Comparison of ENCODE assay signal across 11 mouse cellular contexts in genomic region chr5:93265164-93265800, GRCm38 (mm10). TPM values are rescaled to one million over a fixed set of nuclear protein-coding genes. Genes with fewer than 3 reads are reported as not detected.
DNase-seq lines count a peak whose midpoint lies in the region; ATAC-seq and TF ChIP-seq lines count a peak whose summit lies in the region.
"Had no signal": no experiment of that assay in that cellular context is flagged by ENCODE, and none has a peak within 500 bp of the region (broad histone marks: within the 10 kb centered on the region; RNA-seq: fewer than 3 reads in every experiment).

No protein-coding gene starts in this region.

- no peak for TF ChIP-seq EP300 in heart, postnatal 0 days (IDR thresholded peaks at IDR 0.05; ENCODE audit: low read depth)

- no peaks in the 10 kb centered on the region for H3K27me3 ChIP-seq in heart, embryonic 10.5 days (ENCODE audit: insufficient read depth, poor library complexity, severe bottlenecking)
- H3K27me3 ChIP-seq in heart, postnatal 0 days (ENCODE audit: control insufficient read depth, insufficient read depth, low read length), result no peaks in the 10 kb centered on the region
- no peaks in the 10 kb centered on the region for H3K27me3 ChIP-seq in hindbrain, postnatal 0 days (ENCODE audit: insufficient read depth, low read length)

- no peak overlapping the region for H3K9ac ChIP-seq in heart, postnatal 0 days (replicated peaks; ENCODE audit: low read depth, low read length)
- no peak overlapping the region for H3K9ac ChIP-seq in hindbrain, postnatal 0 days (replicated peaks; ENCODE audit: low read length)

- WGBS in heart, embryonic 10.5 days, result 80% methylated on average over 7 of the region's 7 CpGs
- WGBS in heart, postnatal 0 days, result 64% methylated on average over 7 of the region's 7 CpGs
- WGBS in hindbrain, postnatal 0 days, result 84% methylated on average over 7 of the region's 7 CpGs

- no peak for DNase-seq in heart, embryonic 10.5 days (ENCODE audit: low spot score)
- no peak for DNase-seq in heart, postnatal 36 days
- peak; percentile 77 to 79 for DNase-seq in B cell, adult 2 months
- DNase-seq in heart, postnatal 0 days (ENCODE audit: low spot score), result no peak
- DNase-seq in lung, postnatal 36 days, result peak; percentile 21
- DNase-seq in neural tube, embryonic 10.5 days (ENCODE audit: extremely low spot score, low spot score), result no peak
- DNase-seq in hindbrain, postnatal 0 days (ENCODE audit: low spot score), result no peak

- H3K27ac ChIP-seq in heart, embryonic 10.5 days, result peak overlapping the region; percentile 53; the same call in 1 of the 2 replicates
- peak overlapping the region; percentile 74; the same call in 1 of the 2 replicates for H3K27ac ChIP-seq in heart, postnatal 0 days (ENCODE audit: low read depth)
- no peak overlapping the region for H3K27ac ChIP-seq in hindbrain, postnatal 0 days

- no peak for ATAC-seq in heart, postnatal 0 days (ENCODE audit: insufficient read depth, low read depth)
- ATAC-seq in hindbrain, postnatal 0 days, result no peak
- ATAC-seq in activated CD4-positive, CD25-positive, alpha-beta regulatory T cell, adult 4 months, result no peak
- ATAC-seq: forebrain, embryonic 16.5 days; inflammation-experienced regulatory T-cells, adult 6 months had no signal

- H3K4me1 ChIP-seq in heart, embryonic 10.5 days, result peaks cover 24% of the 10 kb centered on the region; the same call in 1 of the 2 replicates
- peaks cover 13% of the 10 kb centered on the region for H3K4me1 ChIP-seq in heart, postnatal 0 days (ENCODE audit: control insufficient read depth, insufficient read depth)
- peaks cover 4% of the 10 kb centered on the region; the same call in 1 of the 2 replicates for H3K4me1 ChIP-seq in hindbrain, postnatal 0 days (ENCODE audit: insufficient read depth, low read length)

- no peak overlapping the region for H3K4me3 ChIP-seq in heart, embryonic 10.5 days
- no peak overlapping the region for H3K4me3 ChIP-seq in heart, postnatal 0 days (ENCODE audit: low read depth, low read length)
- H3K4me3 ChIP-seq in hindbrain, postnatal 0 days (ENCODE audit: low read length), result no peak overlapping the region

- intact Hi-C loops in heart, postnatal 36 days (cut with DNase I), result loop anchor here (5.0 to 10.0 kb wide), 3 partner anchors 173 to 1300 kb away; partner anchors contain the start of genes Rchy1 and Sept11

- H3K36me3 ChIP-seq in heart, embryonic 10.5 days, result no peaks in the 10 kb centered on the region
- H3K36me3 ChIP-seq in heart, postnatal 0 days (replicated peaks; ENCODE audit: control insufficient read depth, insufficient read depth, low read length), result 0 out of 2 replicates have a peak, but pooled peaks cover 5% of the 10 kb centered on the region
- no peaks in the 10 kb centered on the region for H3K36me3 ChIP-seq in hindbrain, postnatal 0 days (ENCODE audit: insufficient read depth, low read length)

- no peak overlapping the region for H3K4me2 ChIP-seq in heart, postnatal 0 days (ENCODE audit: low read depth, low read length)
- H3K4me2 ChIP-seq in hindbrain, postnatal 0 days (ENCODE audit: low read depth, low read length), result no peak overlapping the region

- TF ChIP-seq CTCF in heart, postnatal 0 days (IDR thresholded peaks at IDR 0.05; ENCODE audit: low read depth), result no peak
- no peak for TF ChIP-seq CTCF in hindbrain, postnatal 0 days (IDR thresholded peaks at IDR 0.05; ENCODE audit: low read depth)

- no peaks in the 10 kb centered on the region for H3K9me3 ChIP-seq in heart, embryonic 10.5 days
- no peaks in the 10 kb centered on the region for H3K9me3 ChIP-seq in heart, postnatal 0 days (replicated peaks; ENCODE audit: control insufficient read depth, low read length)
- no peaks in the 10 kb centered on the region for H3K9me3 ChIP-seq in hindbrain, postnatal 0 days (ENCODE audit: low read length)

RNA-seq across cellular contexts. Expression of gene Ccng2, which starts 1.8 kb away (rescaled TPM):
- polyA plus RNA-seq in heart, embryonic 10.5 days (2016; fragmentation: Nextera tagmentation; extraction: Ambion mirVana), result 30.2 and 38.3 TPM in 2 replicates
- 10 to 100 TPM; 19.2 to 20.8 TPM for total RNA-seq in heart, postnatal 36 days (2021)
- 37.9 and 68.2 TPM in 2 replicates for total RNA-seq in heart, postnatal 0 days (2014; rRNA removed; ENCODE audit: low replicate concordance)
- 20.2 and 31.6 TPM in 2 replicates for polyA plus RNA-seq in heart, postnatal 0 days (2015; fragmentation: Nextera tagmentation; extraction: Ambion mirVana)
- total RNA-seq in hindbrain, postnatal 0 days (2014; rRNA removed), result 38.6 and 45.3 TPM in 2 replicates
- polyA plus RNA-seq in hindbrain, postnatal 0 days (2015; fragmentation: Nextera tagmentation; extraction: Ambion mirVana), result 32.5 and 33.2 TPM in 2 replicates
- 10 to 100 TPM; 35.7 to 37.0 TPM for polyA plus RNA-seq in activated CD4-positive, CD25-positive, alpha-beta regulatory T cell, adult 4 months (2017; shearing (Covaris generic))

RNA-seq across cellular contexts. Expression of gene 2010109A12Rik, which starts 59.0 kb away (rescaled TPM):
- polyA plus RNA-seq in heart, embryonic 10.5 days (2016; fragmentation: Nextera tagmentation; extraction: Ambion mirVana), result 0.95 and 1.7 TPM in 2 replicates
- under 1 TPM in 1 of 2 experiments, not detected in 1; 0.68 TPM for total RNA-seq in heart, postnatal 36 days (2021)
- total RNA-seq in heart, postnatal 0 days (2014; rRNA removed; ENCODE audit: low replicate concordance), result not detected in 2 replicates
- polyA plus RNA-seq in heart, postnatal 0 days (2015; fragmentation: Nextera tagmentation; extraction: Ambion mirVana), result 1.7 and 1.9 TPM in 2 replicates
- 0.36 TPM in 1 of 2 replicates, not detected in the other for total RNA-seq in hindbrain, postnatal 0 days (2014; rRNA removed)
- polyA plus RNA-seq in hindbrain, postnatal 0 days (2015; fragmentation: Nextera tagmentation; extraction: Ambion mirVana), result 0.71 and 0.72 TPM in 2 replicates
- under 1 TPM; 0.37 to 0.57 TPM for polyA plus RNA-seq in activated CD4-positive, CD25-positive, alpha-beta regulatory T cell, adult 4 months (2017; shearing (Covaris generic))
- total RNA-seq: midbrain, postnatal 0 days had no signal

RNA-seq across cellular contexts. Expression of gene Ccni, which starts 59.0 kb away (rescaled TPM):
- 81.4 and 81.6 TPM in 2 replicates for polyA plus RNA-seq in heart, embryonic 10.5 days (2016; fragmentation: Nextera tagmentation; extraction: Ambion mirVana)
- 100 to 1,000 TPM; 167 to 188 TPM for total RNA-seq in heart, postnatal 36 days (2021)
- 203 and 210 TPM in 2 replicates for total RNA-seq in heart, postnatal 0 days (2014; rRNA removed; ENCODE audit: low replicate concordance)
- polyA plus RNA-seq in heart, postnatal 0 days (2015; fragmentation: Nextera tagmentation; extraction: Ambion mirVana), result 87.2 and 87.5 TPM in 2 replicates
- total RNA-seq in hindbrain, postnatal 0 days (2014; rRNA removed), result 269 and 279 TPM in 2 replicates
- 116 and 122 TPM in 2 replicates for polyA plus RNA-seq in hindbrain, postnatal 0 days (2015; fragmentation: Nextera tagmentation; extraction: Ambion mirVana)
- 10 to 100 TPM; 72.4 to 79.4 TPM for polyA plus RNA-seq in activated CD4-positive, CD25-positive, alpha-beta regulatory T cell, adult 4 months (2017; shearing (Covaris generic))

Comparison
In these comparisons a context has a peak if more than half of its experiments do, and no peak if none do; other contexts are left out.
1. DNase-seq: peak in B cell, adult 2 months (2 of 2) and lung, postnatal 36 days (single experiment); none in heart, embryonic 10.5 days (single experiment), heart, postnatal 36 days (0 of 2), heart, postnatal 0 days (single experiment), neural tube, embryonic 10.5 days (single experiment) and hindbrain, postnatal 0 days (single experiment).